Mouse (Mus musculus): ENCODE measurements at regions not wholly inside any gene's neighbourhood (a gene's known extent, or its start where the extent isn't known, plus 50 kb on each side); places are given as distances from the start of the nearest gene placed in this dataset.

- TF ChIP-seq CTCF (IDR thresholded peaks at IDR 0.05; ENCODE audit: borderline replicate concordance, extremely low read depth, insufficient read depth, insufficient read length) (no peak), POLR2A (IDR thresholded peaks at IDR 0.05; ENCODE audit: borderline replicate concordance, extremely low read depth, insufficient read depth, insufficient read length, poor library complexity, severe bottlenecking) (no peak)
Observed at GRCm38 (mm10) chr17:16216796-16217195, 386.0 kb upstream of the Rgmb start.

Measured in brain, embryonic 14.5 days (tissue).